Mouse (Mus musculus): ENCODE results near the gene Fam114a2.
A peak's percentile ranks its signal among the peaks of the same experiment; 100 is the strongest.

Fam114a2 gene

GRCm38 (mm10) chr11:57519304-57519703 is 887 bp upstream of the Fam114a2 start:
- no peak for DNase-seq (ENCODE audit: low read depth, low spot score)

- no peak for DNase-seq (ENCODE audit: low read depth, low spot score)
These were observed 333 bp upstream of the Fam114a2 start for GRCm38 (mm10) chr11:57518751-57519148.

GRCm38 (mm10) chr11:57516946-57517441 is 1.4 kb downstream of the Fam114a2 start:
- DNase-seq (ENCODE audit: low read depth, low spot score), result no peak

- DNase-seq (ENCODE audit: low read depth, low spot score), result no peak
These were observed 3.2 kb downstream of the Fam114a2 start for GRCm38 (mm10) chr11:57515218-57515617.

- no peak for DNase-seq (ENCODE audit: low read depth, low spot score)
These were observed 11.5 kb downstream of the Fam114a2 start for GRCm38 (mm10) chr11:57506899-57507298.

GRCm38 (mm10) chr11:57503155-57503554 is 15.3 kb downstream of the Fam114a2 start:
- no peak for DNase-seq (ENCODE audit: low read depth, low spot score)

- DNase-seq (ENCODE audit: low read depth, low spot score), result no peak
These were observed 20.2 kb downstream of the Fam114a2 start for GRCm38 (mm10) chr11:57498215-57498614.

- DNase-seq (ENCODE audit: low read depth, low spot score), result no peak
These were observed 20.7 kb downstream of the Fam114a2 start for GRCm38 (mm10) chr11:57497701-57498100.

- peak; percentile 66 for DNase-seq (ENCODE audit: low read depth, low spot score)
These were observed 21.9 kb downstream of the Fam114a2 start for GRCm38 (mm10) chr11:57496462-57497039.

- DNase-seq (ENCODE audit: low read depth, low spot score), result no peak
These were observed 30.0 kb downstream of the Fam114a2 start for GRCm38 (mm10) chr11:57488436-57488835.

- DNase-seq (ENCODE audit: low read depth, low spot score), result no peak
These were observed 40.3 kb downstream of the Fam114a2 start for GRCm38 (mm10) chr11:57478077-57478476.

- no peak for DNase-seq (ENCODE audit: low read depth, low spot score)
These were observed 43.3 kb downstream of the Fam114a2 start for GRCm38 (mm10) chr11:57475119-57475518.

- DNase-seq (ENCODE audit: low read depth, low spot score), result no peak
These were observed 44.0 kb downstream of the Fam114a2 start for GRCm38 (mm10) chr11:57474296-57474941.

- DNase-seq (ENCODE audit: low read depth, low spot score), result no peak
These were observed 47.4 kb downstream of the Fam114a2 start for GRCm38 (mm10) chr11:57470979-57471378.

GRCm38 (mm10) chr11:57470056-57470455 is 48.4 kb downstream of the Fam114a2 start:
- DNase-seq (ENCODE audit: low read depth, low spot score), result no peak

- DNase-seq (ENCODE audit: low read depth, low spot score), result no peak
These were observed 49.7 kb downstream of the Fam114a2 start for GRCm38 (mm10) chr11:57468706-57469105.

- peak; percentile 83 for DNase-seq (ENCODE audit: low read depth, low spot score)
These were observed 51.0 kb downstream of the Fam114a2 start for GRCm38 (mm10) chr11:57467159-57468110.

- no peak for DNase-seq (ENCODE audit: low read depth, low spot score)
These were observed 52.6 kb downstream of the Fam114a2 start for GRCm38 (mm10) chr11:57465844-57466243.

GRCm38 (mm10) chr11:57465025-57465424 is 53.4 kb downstream of the Fam114a2 start:
- DNase-seq (ENCODE audit: low read depth, low spot score), result no peak

GRCm38 (mm10) chr11:57459759-57460158 is 58.7 kb downstream of the Fam114a2 start:
- no peak for DNase-seq (ENCODE audit: low read depth, low spot score)

- DNase-seq (ENCODE audit: low read depth, low spot score), result no peak
These were observed 64.0 kb downstream of the Fam114a2 start for GRCm38 (mm10) chr11:57454421-57454820.

Data from retina, postnatal 7 days (tissue).